Mouse (Mus musculus): ENCODE measurements at regions not wholly inside any gene's neighbourhood (a gene's known extent, or its start where the extent isn't known, plus 50 kb on each side); places are given as distances from the start of the nearest gene placed in this dataset.
"Not testable (repeated sequence)": the region's sequence is repeated elsewhere in the genome, so short reads cannot be mapped to it uniquely, and the experiment has no call there.

DNA sequence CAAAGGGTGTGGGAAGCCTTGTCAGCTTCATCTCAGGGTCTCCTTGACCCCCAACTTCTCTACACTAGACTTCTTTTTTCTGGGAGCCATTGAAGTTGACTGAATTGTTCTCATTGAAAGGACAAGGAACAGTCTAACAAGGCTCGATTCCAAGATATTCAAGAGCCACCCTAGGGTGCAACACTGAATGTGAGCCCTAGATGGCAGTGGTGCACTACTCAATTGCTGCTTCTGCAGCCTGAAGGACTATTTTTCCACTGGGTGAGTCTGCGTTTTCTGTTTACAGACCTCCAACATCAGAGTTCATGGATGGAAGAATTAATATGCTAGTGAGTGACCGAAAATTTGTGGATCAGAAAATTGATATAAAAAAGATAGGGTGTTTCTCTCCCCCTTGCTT lies 161.5 kb downstream of the Hpcal1 start:
- DNase-seq (ENCODE audit: low spot score in 2 of 2), result peak in 1 of 2 experiments; percentile 31

DNA sequence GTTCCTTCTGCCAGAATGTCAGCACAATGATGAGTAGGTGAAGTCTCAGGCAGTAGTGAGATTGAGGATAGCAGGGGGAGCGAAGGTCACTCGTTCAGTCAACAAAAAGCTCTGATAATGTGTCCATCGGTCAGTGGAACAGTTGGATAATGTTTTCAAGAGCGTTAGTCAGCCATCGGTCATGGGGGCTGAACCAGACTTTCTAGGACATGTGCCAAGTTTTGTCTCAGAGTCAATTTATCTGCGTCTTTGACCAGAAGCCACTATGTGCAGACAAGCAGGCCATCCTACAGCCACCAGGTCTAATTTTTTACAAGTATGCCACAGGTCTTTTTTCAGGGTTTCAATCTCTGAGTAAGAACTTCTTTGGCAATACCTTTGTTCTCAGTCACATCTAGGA lies 181.8 kb downstream of the Hpcal1 start:
- not testable (repeated sequence) for DNase-seq (ENCODE audit: low spot score in 2 of 2)

DNA sequence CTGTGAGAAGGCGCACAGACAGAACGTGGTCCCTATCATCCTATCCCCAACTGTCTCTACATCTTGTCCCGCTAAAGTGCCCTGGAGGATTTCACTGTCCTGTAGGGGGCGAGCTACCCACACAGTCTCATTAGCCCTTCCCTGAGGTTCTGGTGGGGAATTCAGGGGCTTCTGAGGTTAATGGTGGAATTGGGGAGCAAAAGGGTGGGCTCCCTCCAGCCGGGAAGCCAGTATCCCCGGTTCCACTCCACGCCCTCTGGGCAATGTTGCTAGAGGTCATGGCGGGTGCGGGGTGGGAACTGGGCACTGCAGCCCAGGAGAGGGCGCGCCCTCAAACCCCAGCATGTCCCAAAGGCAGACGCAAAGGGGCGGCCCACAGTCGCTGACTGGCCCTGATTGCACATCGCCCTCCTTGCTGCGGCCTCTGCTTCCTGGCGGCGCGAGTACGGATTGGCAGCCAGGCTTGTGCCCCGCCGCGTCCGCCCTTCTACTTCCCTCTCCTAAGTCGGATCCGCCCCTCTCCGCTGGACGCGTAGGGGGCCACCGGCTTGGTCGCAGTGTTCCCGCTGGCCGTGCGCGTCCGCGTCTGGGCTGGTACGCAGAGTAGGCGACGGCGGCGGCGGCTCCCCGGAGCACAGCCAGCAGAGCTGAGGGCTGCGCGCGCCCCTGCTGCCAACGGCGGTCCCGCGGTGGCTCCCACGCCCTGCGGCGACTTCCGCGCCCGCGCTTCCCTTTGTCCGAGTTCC lies 190.9 kb downstream of the Hpcal1 start:
- DNase-seq (ENCODE audit: low spot score in 2 of 2), result peak; percentile 44 to 79

DNA sequence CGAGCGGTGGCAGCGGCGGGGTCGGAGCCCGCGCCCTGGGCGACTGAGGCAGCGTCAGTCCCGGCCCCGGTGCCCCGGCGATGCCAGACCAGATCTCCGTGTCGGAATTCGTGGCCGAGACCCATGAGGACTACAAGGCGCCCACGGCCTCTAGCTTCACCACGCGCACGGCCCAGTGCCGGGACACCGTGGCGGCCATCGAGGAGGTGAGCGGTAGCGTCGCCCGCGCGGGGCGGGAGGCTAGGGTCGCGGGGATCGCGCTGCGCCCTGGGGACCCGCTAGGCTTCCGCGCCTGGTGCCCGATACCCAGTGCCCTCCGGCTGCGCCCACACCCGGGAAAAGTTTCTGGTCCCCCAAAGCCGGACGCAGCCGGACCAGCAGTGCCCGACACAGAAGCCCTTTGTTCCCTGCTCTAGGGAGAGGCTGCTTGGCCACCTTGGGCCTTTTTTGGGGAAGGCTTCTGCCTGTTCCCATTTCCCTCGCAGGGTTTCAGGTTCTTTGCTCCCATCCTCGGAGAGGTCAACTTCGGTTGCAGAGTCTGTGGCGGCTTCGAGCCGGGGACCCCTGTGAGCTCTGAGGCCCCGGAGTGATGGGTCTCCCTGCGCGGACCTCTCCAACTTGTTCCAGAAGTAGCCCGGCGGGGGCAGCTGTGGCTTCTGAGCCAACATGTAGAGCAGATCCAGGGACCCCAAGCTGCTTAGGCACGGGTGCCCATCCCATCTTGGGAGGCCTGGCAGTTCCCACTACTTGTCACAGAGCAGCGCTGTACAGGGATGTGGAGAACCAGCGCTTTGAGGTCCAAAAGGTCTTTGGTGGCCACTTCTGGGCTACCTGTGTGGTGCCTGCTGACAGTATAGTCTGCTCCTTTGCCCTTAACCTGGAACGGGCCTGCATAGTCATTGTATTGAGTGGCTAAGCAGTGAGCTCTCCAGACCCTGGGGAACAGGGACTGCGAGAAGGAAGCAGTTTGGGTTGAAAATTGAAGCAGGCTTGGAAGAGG lies 191.8 kb downstream of the Hpcal1 start:
- not testable (repeated sequence) for DNase-seq (ENCODE audit: low spot score in 2 of 2)

DNA sequence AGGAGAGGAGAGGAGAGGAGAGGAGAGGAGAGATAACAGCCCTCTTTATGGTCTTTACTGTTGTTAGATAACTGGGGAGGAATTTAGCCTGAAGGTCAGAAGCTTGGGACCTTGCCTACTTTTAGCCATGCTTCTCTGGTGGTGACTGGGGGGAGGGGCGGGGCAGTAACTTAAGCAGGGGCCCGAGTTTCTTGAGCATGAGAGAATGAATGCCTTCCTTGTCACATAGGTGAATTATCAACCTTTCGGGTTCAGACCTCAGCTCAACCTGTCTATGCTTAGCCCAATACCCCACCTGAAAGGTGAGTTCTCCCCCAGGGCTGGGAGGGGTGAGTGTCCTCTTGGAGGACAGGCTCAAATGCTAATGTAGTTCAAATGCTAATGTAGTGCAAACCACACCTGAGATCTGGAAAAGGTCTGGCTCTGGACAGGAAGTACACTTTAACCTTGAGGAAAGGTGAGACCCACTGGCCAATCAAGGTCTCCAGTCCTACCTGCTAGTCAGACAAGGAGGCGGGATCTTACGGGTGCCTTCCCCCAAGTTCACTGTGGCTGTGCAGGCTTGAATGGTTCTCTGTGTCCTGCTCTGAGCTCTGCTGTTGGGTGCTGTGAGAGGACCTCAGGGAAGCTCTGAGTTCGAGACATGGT lies 201.1 kb downstream of the Hpcal1 start:
- not testable (repeated sequence) for DNase-seq (ENCODE audit: low spot score in 2 of 2)

DNA sequence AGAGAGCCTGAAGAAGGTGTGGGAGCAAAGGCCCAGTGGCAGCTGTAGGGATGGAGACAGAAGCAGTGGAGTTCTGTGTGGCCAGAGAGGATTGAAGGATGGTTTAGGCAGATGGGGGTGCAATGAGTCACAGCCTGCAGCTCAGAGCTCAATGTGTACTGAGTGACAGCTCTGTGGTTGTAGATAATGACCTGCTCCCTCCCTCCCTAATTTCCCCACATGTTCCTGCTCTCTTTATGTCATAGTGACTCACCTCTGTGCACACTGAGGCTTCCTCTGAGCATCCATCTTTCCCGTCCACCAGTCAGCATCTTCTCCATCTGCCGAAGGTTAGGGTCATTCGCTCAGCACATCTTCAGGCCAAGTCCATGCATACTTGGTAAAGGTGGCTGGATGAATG lies 222.4 kb downstream of the Hpcal1 start:
- DNase-seq (ENCODE audit: low spot score in 2 of 2), result not testable (repeated sequence)

All from spleen, postnatal 10 days (tissue).